Mouse (Mus musculus) CD4-positive naive resting alpha-beta T cell, adult 76 days (primary cell): ENCODE data around the gene Sox30. TPM values are rescaled to one million over a fixed set of nuclear protein-coding genes. Genes with fewer than 3 reads are reported as not detected.

Experiments used
- total RNA-seq: library from RNA; stranded (reverse); gene quantifications from one replicate; pipeline ENCODE4 v1.2.4, GENCODE M21; 2023

The Sox30 gene
- total RNA-seq: not detected

DNA sequence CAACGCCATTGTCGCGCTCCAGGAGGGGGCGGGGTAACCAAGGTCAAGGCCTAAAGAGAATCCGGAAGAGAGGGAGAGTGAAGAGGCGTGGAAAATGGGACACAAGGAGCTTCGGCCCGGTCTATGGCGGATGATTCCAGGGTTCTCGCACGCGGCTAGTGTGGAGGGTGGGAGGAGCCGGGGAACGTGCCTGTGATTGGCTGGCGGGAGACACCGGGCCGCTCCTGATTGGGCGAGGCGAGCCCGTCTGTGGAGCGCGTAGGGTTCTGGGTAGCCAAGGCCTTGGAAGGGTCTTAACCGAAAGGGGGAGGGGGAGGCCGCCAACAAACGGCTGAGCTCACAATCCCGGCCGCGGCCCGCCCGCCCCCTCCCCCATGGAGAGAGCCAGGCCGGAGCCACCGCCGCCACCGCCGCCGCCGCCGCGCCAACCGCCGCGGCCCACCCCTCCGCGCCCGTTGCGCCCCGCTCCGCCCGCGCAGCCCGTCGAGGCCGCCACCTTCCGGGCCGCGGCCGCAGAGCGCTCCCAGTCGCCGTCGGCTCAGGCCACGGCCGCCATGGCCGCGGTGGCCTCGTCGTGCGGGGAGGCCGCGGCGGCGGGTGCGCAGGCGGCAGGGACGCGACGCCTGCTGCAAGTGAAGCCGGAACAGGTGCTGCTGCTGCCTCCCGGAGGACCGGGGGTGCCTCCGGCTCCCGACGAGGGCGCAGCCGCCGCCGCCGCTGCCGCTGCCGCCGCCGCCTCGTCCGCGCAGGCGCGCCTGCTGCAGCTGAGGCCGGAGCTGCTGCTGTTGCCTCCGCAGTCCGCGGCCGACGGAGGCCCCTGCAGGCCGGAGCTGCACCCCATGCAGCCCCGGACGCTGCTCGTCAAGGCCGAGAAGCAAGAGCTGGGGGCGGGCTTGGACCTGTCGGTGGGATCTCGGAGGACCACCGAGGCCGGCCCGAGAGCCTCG is at the start of gene Sox30:
Gene Sox30 (plus strand): TSS at position 365 of the 947 bp plus-strand sequence.

DNA sequence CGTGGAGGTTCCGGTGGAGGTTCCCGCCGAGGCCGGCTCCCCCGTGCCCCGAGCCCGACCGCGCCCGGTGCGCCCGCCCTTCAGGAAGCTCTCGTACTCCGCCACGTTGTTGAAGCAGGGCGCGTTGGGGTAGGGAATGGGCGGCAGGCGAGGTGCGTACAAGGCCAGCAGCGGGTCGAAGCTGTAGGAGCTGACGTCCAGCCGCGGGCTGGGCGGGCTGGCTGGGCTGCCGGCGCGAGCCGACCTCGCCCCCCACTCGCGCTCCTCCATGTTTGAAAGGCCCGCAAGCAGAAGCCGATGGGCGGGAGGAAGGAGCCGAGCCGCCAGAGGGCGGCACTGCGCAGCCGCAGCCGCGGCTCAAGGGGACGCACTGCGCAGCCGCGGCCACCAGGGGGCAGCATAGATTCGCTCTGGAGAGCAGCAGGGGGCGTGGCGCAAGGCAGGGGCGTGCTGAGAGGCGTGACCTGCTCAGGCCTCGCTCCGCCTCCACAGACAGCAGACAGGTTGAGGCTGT is 35.4 kb upstream of the Sox30 start, which contains the start of gene Lsm11:
Gene Lsm11 (minus strand): TSS at position 293 of the 514 bp plus-strand sequence.

GRCm38 (mm10) chr11:45955127-45955627 is 24.9 kb upstream of the Sox30 start, which contains the start of gene Thg1l:
Gene Thg1l (minus strand): TSS chr11:45955494.

GRCm38 (mm10) chr11:46052105-46052659 is 72.1 kb downstream of the Sox30 start, which contains the start of gene Gm12166:
Gene Gm12166 (minus strand): TSS chr11:46052321.

GRCm38 (mm10) chr11:46055896-46056769 is 76.0 kb downstream of the Sox30 start, which contains the start of gene Adam19:
Gene Adam19 (plus strand): TSS chr11:46055992.

Other genes starting within 250 kb of the Sox30 start
- 169 TPM for gene Clint1, start 128.3 kb upstream of the Sox30 start, total RNA-seq
- 6.5 TPM for gene Lsm11, start 35.4 kb upstream of the Sox30 start, total RNA-seq
- 15.5 TPM for gene Thg1l, start 24.8 kb upstream of the Sox30 start, total RNA-seq
- gene Gm12166, start 72.0 kb downstream of the Sox30 start, total RNA-seq: 2.1 TPM
- gene Adam19, start 75.7 kb downstream of the Sox30 start, total RNA-seq: 35.9 TPM
- 0.15 TPM for gene Nipal4, start 186.2 kb downstream of the Sox30 start, total RNA-seq